Mouse (Mus musculus) heart, postnatal 25 days (tissue): ENCODE data around the gene Trim31. TPM values are rescaled to one million over a fixed set of nuclear protein-coding genes. Genes with fewer than 3 reads are reported as not detected.
"Not testable (repeated sequence)": the region's sequence is repeated elsewhere in the genome, so short reads cannot be mapped to it uniquely, and the experiment has no call there.

Source experiments
- DNase-seq: peaks from one replicate; pipeline ENCODE4 v3.0.0; 2022; ENCODE audit warnings: low spot score
- intact Hi-C: fragments of 180-260 bp; cut with DNase I; formaldehyde crosslinking; loops from one replicate; pipeline ENCODE4 v1.15.1; 2025
- total RNA-seq, 2 experiments: library from RNA; stranded (reverse); gene quantifications; 2 replicates each; pipeline ENCODE4 v1.2.3; 2021

The Trim31 gene
- total RNA-seq = not detected

GRCm38 (mm10) chr17:36897552-36898205 is at the start of gene Trim31:
Gene Trim31 (plus strand): TSS chr17:36898118.
- DNase-seq = no peak
- intact Hi-C loops = no loop called here

DNA sequence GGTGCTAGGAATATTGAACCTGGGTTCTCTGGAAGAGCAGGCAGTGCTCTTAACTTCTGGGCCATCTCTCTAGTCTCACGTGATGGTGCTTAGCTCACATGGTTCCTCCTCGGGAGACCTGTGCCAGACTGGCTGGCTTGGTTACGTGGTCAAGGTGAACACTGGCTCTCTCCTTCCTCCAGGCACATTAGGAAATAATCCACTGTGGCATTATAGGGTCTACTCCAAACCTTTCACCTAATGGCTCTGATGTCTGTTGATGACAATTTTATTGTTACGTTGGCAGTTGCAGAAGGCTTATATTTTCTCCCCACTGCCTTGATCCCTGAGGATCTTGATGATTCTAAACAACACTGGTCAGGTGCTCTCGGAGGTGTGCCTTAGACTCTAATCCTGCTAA is 49.0 kb upstream of the Trim31 start:
- intact Hi-C loops = no loop called here
- DNase-seq = no peak

DNA sequence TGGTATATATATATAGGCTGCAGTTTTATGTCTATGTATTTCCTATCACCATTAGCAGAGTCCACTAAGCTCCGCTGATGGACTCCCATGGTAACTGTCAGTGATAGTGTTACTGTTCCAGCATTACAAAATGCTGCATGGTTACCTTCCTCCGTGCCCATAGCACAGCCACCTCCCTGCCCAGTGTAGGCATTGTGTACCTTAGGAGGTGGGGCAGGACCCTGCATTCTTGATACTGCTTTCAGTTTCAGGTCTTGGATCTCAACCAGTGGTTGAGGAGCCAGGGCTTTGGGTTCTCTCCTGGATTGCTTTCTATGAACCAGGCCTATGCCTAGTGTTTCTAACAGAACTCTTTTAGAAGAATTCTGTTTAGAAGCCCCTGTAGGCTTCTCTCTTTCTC is 47.9 kb upstream of the Trim31 start:
- DNase-seq = no peak
- intact Hi-C loops = no loop called here

DNA sequence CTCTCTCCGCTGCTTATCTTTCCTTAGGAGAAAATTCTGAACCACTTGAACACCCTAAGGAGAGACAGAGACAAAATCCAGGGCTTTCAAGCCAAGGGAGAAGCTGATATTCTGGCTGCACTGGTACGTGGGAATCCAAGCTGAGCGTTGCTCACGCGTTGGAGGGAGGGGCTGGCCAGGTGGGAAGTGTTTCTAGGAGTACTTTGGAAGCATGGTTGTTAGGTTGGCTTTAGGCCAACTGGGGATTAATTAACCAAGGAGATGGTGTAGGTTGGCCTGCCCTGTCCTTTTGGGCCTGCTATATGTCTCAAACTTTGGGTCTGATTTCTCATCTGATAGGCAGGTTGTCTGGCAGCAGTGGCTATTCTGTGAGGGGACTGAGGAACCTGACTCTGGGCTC is 46.7 kb upstream of the Trim31 start:
- no peak for DNase-seq
- intact Hi-C loops = no loop called here

DNA sequence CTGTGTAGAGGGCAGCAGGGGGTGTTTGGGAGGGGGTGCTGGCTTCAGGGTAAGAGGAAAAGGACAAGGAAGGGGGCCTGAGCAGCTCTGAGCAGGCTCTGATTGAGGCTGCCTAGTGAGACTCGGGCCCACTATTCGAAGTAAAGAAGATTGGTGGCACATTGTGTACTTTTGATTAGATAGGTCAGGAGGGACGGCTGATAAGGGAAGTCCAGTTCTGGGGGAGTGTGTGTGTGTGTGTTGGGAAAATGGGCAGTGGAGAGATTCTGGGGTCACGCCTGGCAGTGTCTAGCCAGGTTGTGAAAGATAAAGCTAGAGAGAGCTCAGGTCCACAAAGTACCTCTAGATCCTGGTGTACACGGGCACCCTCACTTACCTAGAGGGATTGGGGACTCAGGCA is 46.3 kb upstream of the Trim31 start:
- no peak for DNase-seq
- intact Hi-C loops = no loop called here

DNA sequence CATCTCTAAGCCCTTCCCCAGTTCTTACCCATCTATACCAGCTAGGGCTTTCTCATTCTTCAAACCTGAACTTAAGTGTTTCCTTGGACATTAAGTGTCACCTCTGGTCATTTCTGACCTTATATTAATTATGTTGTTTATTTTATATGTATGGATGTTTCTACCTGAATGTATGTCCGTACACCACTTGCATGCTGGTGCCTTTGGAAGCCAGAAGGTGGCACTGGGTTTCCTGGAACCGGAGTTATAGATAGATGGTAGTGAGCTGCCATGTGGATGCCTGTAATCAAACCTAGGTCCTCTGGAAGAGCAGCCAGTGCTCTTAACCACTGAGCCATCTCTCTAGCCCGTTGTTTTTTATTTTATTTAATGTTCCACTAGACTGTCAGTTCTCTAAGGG is 42.4 kb upstream of the Trim31 start:
- intact Hi-C loops = no loop called here
- no peak for DNase-seq

- intact Hi-C loops = no loop called here
- DNase-seq = no peak
Measured at GRCm38 (mm10) chr17:36856236-36856635, 41.7 kb upstream of the Trim31 start.

DNA sequence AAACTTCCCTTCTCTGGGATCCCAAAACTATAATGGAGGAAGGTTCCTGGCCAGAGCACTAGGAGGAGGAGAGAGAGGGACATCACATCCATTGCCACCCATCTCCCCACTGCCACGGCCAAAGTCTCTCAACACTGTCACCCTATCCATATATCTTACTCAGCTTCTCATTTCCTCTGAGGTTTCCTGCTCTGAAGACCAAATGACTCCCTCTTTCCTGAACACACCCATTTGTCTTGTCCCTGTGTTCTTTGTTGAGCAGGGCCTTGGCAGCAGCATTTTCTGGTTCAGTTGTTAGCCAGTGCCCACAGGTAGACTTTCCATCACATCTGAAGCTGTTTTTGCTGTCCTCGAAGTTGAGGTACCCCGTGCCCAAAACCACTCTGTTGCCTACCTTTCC is 39.7 kb upstream of the Trim31 start:
- no peak for DNase-seq
- intact Hi-C loops = no loop called here

- no peak for DNase-seq
- intact Hi-C loops = no loop called here
Measured at GRCm38 (mm10) chr17:36861680-36862079, 36.2 kb upstream of the Trim31 start.

DNA sequence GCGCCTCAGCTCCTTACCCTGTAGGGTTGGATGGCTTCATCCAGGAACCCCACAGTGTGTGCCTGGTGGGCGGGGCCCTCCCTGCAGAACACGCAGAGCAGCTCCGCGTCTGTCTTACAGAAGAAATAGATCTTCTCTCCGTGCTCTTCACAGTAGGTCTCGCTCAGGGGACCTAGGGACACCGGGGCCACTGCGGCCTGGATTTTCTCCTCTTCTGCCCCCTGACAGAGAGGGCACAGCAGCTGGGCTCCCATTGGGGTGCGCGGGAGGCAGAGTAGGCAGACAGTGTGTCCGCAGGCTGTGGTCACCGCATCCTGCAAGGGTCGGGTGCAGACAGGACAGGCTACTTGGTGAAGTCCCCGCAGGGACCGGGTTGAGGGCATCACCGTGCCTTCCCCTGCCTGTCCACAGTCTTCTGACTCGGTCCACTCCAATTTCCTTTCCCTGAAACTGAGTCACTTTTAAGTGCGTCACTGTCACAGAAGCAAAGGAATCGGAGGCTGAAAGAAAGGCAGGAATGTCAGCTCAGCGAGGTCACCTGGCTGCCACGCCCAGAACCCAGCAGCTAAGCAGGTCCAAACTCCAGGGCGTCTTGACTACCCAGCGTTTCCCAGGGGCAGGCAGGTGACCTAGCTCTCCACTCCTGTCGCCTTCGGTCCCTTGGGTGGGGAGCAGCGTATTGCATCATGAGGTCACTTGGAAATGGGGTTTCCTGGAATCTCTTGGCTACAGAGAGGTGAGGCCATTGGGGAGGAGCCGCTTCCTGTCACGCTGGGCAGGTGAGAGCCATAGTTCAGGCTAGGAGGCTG is 31.0 kb upstream of the Trim31 start, which contains the start of gene Trim15:
Trim15 (minus strand) TSS at position 492 of the 809 bp plus-strand sequence.
- intact Hi-C loops = no loop called here
- no peak for DNase-seq

DNA sequence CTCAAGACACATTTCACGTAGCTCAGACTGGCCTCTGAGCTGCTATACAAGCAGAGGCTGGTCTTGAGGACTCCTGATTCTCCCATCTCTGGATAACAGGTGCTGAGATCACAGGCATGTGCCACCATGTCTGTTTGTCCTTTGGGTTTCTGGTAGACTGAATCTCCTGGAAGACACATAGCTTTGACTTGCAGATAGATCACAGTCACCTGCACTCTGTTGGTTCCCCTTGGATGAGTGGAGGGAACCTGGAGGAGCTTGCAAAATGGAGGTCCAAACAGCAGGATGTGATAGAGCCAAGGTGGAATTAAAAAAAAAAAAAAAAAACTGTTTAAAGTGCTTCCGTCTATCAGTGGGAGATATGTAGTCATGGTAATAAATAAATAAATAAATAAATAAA is 29.1 kb upstream of the Trim31 start:
- intact Hi-C loops = no loop called here
- DNase-seq = no peak

GRCm38 (mm10) chr17:36869284-36869954 is 28.5 kb upstream of the Trim31 start, which contains the start of gene Trim10:
Gene Trim10 (plus strand): TSS chr17:36869574.
- intact Hi-C loops = no loop called here
- no peak for DNase-seq

DNA sequence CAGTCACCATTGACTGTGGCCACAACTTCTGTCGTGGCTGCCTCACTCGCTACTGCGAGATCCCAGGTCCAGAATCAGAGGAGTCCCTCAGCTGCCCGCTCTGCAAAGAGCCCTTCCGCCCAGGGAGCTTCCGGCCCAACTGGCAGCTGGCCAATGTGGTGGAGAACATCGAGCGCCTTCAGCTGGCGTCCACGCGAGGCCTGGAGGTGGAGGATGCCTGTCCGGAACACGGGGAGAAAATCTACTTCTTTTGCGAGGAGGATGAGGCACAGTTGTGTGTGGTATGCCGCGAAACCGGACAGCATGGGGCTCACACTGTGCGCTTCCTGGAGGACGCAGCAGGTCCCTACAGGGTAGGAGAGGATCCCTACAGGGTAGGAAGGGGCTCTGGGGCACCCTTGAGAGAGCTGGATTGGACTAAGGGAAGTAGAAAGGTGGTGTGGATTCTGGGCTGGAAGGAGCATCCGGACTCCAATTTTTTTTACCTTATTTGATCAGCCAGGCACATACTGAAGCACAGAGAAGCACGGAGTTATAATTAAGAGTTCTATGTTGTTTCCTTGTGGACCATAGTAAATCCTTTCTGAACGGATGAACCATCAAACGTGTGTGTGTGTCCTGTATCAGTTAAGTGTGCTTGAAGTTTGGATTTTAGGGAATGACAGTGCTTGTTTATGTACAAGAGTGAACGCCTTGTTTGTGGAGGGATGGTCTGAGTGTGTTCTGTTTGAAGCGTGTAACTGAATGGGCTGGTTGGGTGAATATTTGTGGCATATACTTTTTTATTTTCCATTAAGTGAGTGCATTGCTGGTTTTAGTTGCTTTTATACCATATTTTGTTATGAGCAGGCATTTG is 27.7 kb upstream of the Trim31 start:
- intact Hi-C loops = no loop called here
- no peak for DNase-seq

GRCm38 (mm10) chr17:36874636-36875035 is 23.3 kb upstream of the Trim31 start:
- intact Hi-C loops = no loop called here
- DNase-seq = no peak

- DNase-seq = no peak
- intact Hi-C loops = no loop called here
Measured at GRCm38 (mm10) chr17:36883350-36883749, 14.6 kb upstream of the Trim31 start.

DNA sequence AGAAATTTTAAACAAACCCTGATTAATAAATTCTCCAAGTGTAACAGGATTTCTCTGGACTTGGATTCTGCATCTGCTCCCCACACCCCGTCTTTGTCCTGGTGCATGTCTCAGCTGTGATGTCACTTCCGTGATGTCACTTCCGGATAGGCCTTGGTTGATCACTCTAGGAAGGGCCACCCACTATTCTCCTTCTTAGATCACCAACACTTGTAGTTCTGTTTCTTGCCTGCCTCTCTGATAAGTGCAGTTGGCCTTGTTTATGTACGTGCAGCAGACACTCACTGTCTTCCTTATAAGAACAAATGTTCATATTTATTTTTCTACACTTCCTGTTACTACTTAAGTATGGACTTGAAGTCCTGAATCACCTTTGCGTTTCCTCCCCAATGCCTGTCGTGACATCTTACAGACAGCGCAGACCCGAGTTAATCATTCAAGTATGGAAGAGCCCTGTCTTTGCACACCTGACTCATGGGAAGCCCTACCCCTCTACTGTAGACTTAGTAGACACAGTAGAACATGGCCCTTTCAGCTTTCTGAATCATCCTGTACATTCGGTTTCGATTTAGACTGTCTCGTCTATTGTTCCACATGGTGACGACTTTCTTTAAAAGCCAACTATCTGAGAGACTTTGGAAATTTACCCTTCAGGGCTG is 12.7 kb upstream of the Trim31 start:
- intact Hi-C loops = no loop called here
- DNase-seq = no peak

- intact Hi-C loops = loop anchor here (5.0 kb wide), 2 partner anchors 157 to 312 kb away; partner anchors contain the start of genes Gabbr1 and Olfr94
- DNase-seq = no peak
Measured at GRCm38 (mm10) chr17:36890073-36890903, 7.6 kb upstream of the Trim31 start, which contains the start of gene Trim40. Gene Trim40 (minus strand): TSS chr17:36890123.

DNA sequence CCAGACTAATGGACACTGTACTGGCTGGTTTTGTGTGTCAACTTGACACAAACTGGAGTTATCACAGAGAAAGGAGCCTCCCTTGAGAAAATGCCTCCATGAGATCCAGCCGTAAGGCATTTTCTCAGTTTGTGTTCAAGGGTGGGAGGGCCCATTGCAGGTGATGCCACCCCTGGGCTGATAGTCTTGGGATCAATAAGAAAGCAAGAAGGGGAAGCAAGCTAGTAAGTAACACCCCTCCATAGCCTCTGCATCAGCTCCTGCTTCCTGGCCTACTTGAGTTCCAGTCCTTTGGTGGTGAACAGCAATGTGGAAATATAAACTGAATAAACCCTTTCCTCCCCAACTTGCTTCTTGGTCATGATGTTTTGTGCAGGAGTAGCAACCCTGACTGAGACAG is 6.4 kb upstream of the Trim31 start:
- intact Hi-C loops = loop anchor here (5.0 kb wide), 2 partner anchors 156 to 311 kb away; partner anchors contain the start of genes Gabbr1 and Olfr94
- not testable (repeated sequence) for DNase-seq
